Comparison of ENCODE assay signal across 9 mouse cellular contexts in genomic region chr2:30692561-30693205, GRCm38 (mm10).
DNase-seq lines count a peak whose midpoint lies in the region; ATAC-seq lines count a peak whose summit lies in the region.
"Had no signal": no experiment of that assay in that cellular context is flagged by ENCODE, and none has a peak within 500 bp of the region (broad histone marks: within the 10 kb centered on the region; RNA-seq: fewer than 3 reads in every experiment).

No protein-coding gene starts in this region.

- H3K27me3 ChIP-seq in embryonic facial prominence, embryonic 15.5 days = no peaks in the 10 kb centered on the region
- H3K27me3 ChIP-seq in hindbrain, embryonic 11.5 days (ENCODE audit: control insufficient read depth, insufficient read depth, low read length) = no peaks in the 10 kb centered on the region
- H3K27me3 ChIP-seq in neural tube, embryonic 11.5 days (ENCODE audit: control insufficient read depth, insufficient read depth, low read length) = no peaks in the 10 kb centered on the region

- H3K9ac ChIP-seq in embryonic facial prominence, embryonic 15.5 days = peak overlapping the region; percentile 15; the same call in 1 of the 2 replicates
- peak overlapping the region; percentile 46 for H3K9ac ChIP-seq in hindbrain, embryonic 11.5 days (ENCODE audit: low read depth, low read length)
- peak overlapping the region; percentile 86 for H3K9ac ChIP-seq in neural tube, embryonic 11.5 days (ENCODE audit: low read length)

- peak; percentile 58 for DNase-seq in gastrocnemius, postnatal 14 days
- no peak for DNase-seq in gastrocnemius, postnatal 10 days
- peak; percentile 82 for DNase-seq in R1 (ENCODE audit: low read depth, low spot score)
- peak; percentile 85 for DNase-seq in hindbrain, embryonic 11.5 days (ENCODE audit: low spot score)
- peak; percentile 61 for DNase-seq in liver
- peak; percentile 87 for DNase-seq in neural tube, embryonic 11.5 days (ENCODE audit: low spot score)

- ATAC-seq in embryonic facial prominence, embryonic 15.5 days (ENCODE audit: insufficient number of reproducible peaks, low FRiP score, low TSS enrichment, low read depth) = peak; percentile 80
- ATAC-seq in hindbrain, embryonic 11.5 days (ENCODE audit: low FRiP score) = peak; percentile 90
- peak; percentile 77 for ATAC-seq in neural tube, embryonic 11.5 days (ENCODE audit: insufficient read depth, low FRiP score, low TSS enrichment)
- no peak for ATAC-seq in megakaryocyte progenitor cell, adult 5-6 weeks (replicated peaks; ENCODE audit: poor library complexity)

- H3K36me3 ChIP-seq in embryonic facial prominence, embryonic 15.5 days = no peaks in the 10 kb centered on the region
- H3K36me3 ChIP-seq in hindbrain, embryonic 11.5 days (ENCODE audit: control insufficient read depth, insufficient read depth, low read length) = no peaks in the 10 kb centered on the region
- no peaks in the 10 kb centered on the region for H3K36me3 ChIP-seq in neural tube, embryonic 11.5 days (ENCODE audit: control insufficient read depth, insufficient read depth, low read length)
- H3K36me3 ChIP-seq: G1E had no signal

- peaks cover 51% of the 10 kb centered on the region for H3K4me1 ChIP-seq in embryonic facial prominence, embryonic 15.5 days
- peaks cover 36% of the 10 kb centered on the region for H3K4me1 ChIP-seq in hindbrain, embryonic 11.5 days (replicated peaks; ENCODE audit: control insufficient read depth, insufficient read depth, low read length)
- H3K4me1 ChIP-seq in neural tube, embryonic 11.5 days (ENCODE audit: control insufficient read depth, insufficient read depth, low read length) = peaks cover 36% of the 10 kb centered on the region

- peak overlapping the region; percentile 97 for H3K27ac ChIP-seq in embryonic facial prominence, embryonic 15.5 days (replicated peaks)
- peak overlapping the region; percentile 100 for H3K27ac ChIP-seq in hindbrain, embryonic 11.5 days (ENCODE audit: low read depth, low read length)
- peak overlapping the region; percentile 100 for H3K27ac ChIP-seq in neural tube, embryonic 11.5 days (ENCODE audit: low read depth, low read length)

- intact Hi-C loops in gastrocnemius, postnatal 14 days (cut with DNase I; ENCODE audit: low total_unique reads) = no loop called here

- H3K4me3 ChIP-seq in embryonic facial prominence, embryonic 15.5 days (replicated peaks) = peak overlapping the region; percentile 44
- no peak overlapping the region for H3K4me3 ChIP-seq in hindbrain, embryonic 11.5 days (ENCODE audit: low read depth, low read length)
- peak overlapping the region; percentile 0; the same call in 1 of the 2 replicates for H3K4me3 ChIP-seq in neural tube, embryonic 11.5 days (ENCODE audit: low read depth, low read length)

- peak overlapping the region; percentile 68 for H3K4me2 ChIP-seq in embryonic facial prominence, embryonic 15.5 days (replicated peaks)
- H3K4me2 ChIP-seq in hindbrain, embryonic 11.5 days (replicated peaks; ENCODE audit: low read depth, low read length) = peak overlapping the region; percentile 59
- peak overlapping the region; percentile 59 for H3K4me2 ChIP-seq in neural tube, embryonic 11.5 days (ENCODE audit: low read depth)

- H3K9me3 ChIP-seq in embryonic facial prominence, embryonic 15.5 days (replicated peaks) = no peaks in the 10 kb centered on the region
- no peaks in the 10 kb centered on the region for H3K9me3 ChIP-seq in hindbrain, embryonic 11.5 days (ENCODE audit: control insufficient read depth, low read length)
- H3K9me3 ChIP-seq in neural tube, embryonic 11.5 days (ENCODE audit: control insufficient read depth, low read length) = no peaks in the 10 kb centered on the region

- 6% methylated on average over 13 of the region's 13 CpGs for WGBS in embryonic facial prominence, embryonic 15.5 days
- WGBS in hindbrain, embryonic 11.5 days = 3% methylated on average over 11 of the region's 13 CpGs
- under 1% methylated on average over 13 of the region's 13 CpGs for WGBS in neural tube, embryonic 11.5 days

Comparison
In these comparisons a context has a peak if more than half of its experiments do, and no peak if none do; other contexts are left out.
1. H3K9ac ChIP-seq: peak in every context shown above with its lines; median percentile 86 in neural tube, embryonic 11.5 days; 46 in hindbrain, embryonic 11.5 days; 15 in embryonic facial prominence, embryonic 15.5 days.